Mouse (Mus musculus): ENCODE measurements around the gene Fos.

Gene Fos

DNA sequence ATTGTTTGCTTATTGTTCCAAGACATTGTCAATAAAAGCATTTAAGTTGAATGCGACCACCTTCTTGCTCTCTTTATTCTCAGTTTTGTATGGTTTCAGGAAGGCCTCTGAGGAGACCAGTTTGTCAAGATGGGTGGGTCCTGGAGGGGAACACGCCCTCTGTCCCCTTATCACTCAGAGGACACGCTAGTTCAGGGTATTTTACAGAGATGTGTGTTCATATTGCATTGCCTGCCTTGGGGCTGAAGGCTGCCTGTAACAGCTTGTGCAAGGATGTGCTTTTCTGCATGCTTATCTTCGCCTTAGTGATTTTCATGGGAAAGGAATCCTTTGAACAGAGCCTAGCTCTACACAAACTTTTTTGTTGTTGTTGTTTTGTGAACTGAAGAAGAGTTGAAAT lies 3.5 kb downstream of the Fos start:
- Histone ChIP-seq H3K4me3 (replicated peaks; ENCODE audit: low read length) (no peak overlapping the region), H3K4me1 (replicated peaks; ENCODE audit: low read depth, low read length) (peaks cover 54% of the 10 kb centered on the region), H3K27me3 (ENCODE audit: insufficient read depth, low read length) (peaks cover 51% of the 10 kb centered on the region), H3K9me3 (ENCODE audit: low read length) (no peaks in the 10 kb centered on the region), H3K36me3 (ENCODE audit: insufficient read depth, low read length) (peaks cover 12% of the 10 kb centered on the region)
- TF ChIP-seq POU5F1 (IDR thresholded peaks at IDR 0.05; ENCODE audit: borderline replicate concordance, low read length): no peak
- no peak for TF ChIP-seq NANOG (IDR thresholded peaks at IDR 0.05; ENCODE audit: borderline replicate concordance, low read length)
- TF ChIP-seq CTCF (conservative IDR thresholded peaks at IDR 0.05; ENCODE audit: low read length): no peak

DNA sequence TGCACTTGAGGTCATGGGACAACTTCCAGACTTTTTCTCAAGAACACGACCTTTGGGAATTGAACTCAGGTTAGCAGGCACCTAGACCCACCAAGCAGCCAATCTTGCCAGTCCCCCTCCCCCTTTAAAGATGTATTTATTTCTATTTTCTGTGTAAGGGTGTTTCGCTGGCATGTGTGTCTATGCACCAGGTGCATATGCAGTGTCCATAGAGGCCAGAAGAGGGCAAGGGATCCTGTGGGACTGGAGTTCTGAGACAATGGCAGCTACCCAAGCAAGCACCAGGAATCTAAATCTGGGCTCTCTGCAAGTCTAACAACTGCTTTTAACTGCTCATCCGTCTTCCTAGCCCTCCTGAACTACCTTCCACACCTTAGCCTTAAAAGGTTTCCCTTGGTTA lies 4.1 kb downstream of the Fos start:
- peaks cover 12% of the 10 kb centered on the region for H3K36me3 ChIP-seq (ENCODE audit: insufficient read depth, low read length)
- peaks cover 49% of the 10 kb centered on the region for H3K4me1 ChIP-seq (replicated peaks; ENCODE audit: low read depth, low read length)
- peaks cover 46% of the 10 kb centered on the region for H3K27me3 ChIP-seq (ENCODE audit: insufficient read depth, low read length)
- no peak overlapping the region for H3K4me3 ChIP-seq (replicated peaks; ENCODE audit: low read length)
- no peak for TF ChIP-seq POU5F1 (IDR thresholded peaks at IDR 0.05; ENCODE audit: borderline replicate concordance, low read length)
- no peak for TF ChIP-seq CTCF (conservative IDR thresholded peaks at IDR 0.05; ENCODE audit: low read length)
- TF ChIP-seq NANOG (IDR thresholded peaks at IDR 0.05; ENCODE audit: borderline replicate concordance, low read length): no peak
- H3K9me3 ChIP-seq (ENCODE audit: low read length): no peaks in the 10 kb centered on the region

DNA sequence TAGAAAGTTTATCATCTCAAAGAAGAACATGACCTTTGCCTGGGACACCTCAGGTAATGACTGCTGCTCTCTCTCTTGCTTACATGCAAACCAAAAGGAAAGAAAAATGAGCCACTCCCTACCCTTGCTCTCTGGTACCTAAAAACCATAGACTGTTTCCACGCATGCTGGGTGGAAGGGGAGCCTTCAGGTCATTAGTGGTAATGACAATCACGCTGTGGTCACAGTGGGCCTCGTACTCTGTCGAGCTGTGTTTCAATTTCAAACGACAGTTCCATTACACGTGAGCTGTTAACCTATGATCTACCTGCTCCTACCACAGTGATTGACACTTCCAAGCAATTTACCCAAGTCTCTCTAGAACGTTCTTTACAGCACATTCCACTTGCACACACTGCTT lies 5.0 kb downstream of the Fos start:
- TF ChIP-seq POU5F1 (IDR thresholded peaks at IDR 0.05; ENCODE audit: borderline replicate concordance, low read length) (no peak), CTCF (conservative IDR thresholded peaks at IDR 0.05; ENCODE audit: low read length) (no peak), NANOG (IDR thresholded peaks at IDR 0.05; ENCODE audit: borderline replicate concordance, low read length) (no peak)
- Histone ChIP-seq H3K36me3 (ENCODE audit: insufficient read depth, low read length) (peaks cover 12% of the 10 kb centered on the region), H3K27me3 (ENCODE audit: insufficient read depth, low read length) (peaks cover 41% of the 10 kb centered on the region), H3K9me3 (ENCODE audit: low read length) (no peaks in the 10 kb centered on the region), H3K4me3 (replicated peaks; ENCODE audit: low read length) (no peak overlapping the region), H3K4me1 (replicated peaks; ENCODE audit: low read depth, low read length) (peaks cover 45% of the 10 kb centered on the region)

DNA sequence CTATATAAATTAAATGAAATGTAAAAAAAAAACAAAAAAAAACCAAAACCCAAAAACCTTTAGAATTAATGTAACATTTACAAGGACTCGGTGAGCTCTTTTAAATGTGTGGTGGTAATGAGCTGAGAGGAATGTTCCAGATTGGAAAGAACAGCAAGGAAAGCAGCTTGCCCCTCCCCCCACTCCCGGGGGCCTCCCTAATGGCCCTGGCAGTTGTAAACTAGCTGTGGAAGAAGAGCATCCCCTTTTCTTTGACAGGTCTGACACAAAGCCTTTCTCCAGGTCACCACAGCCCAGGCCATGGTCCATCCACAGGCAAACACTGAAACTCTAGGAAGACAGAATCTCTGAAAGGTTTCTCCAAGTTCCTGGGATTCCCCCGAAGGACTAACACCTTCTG lies 5.5 kb downstream of the Fos start:
- Histone ChIP-seq H3K9me3 (ENCODE audit: low read length) (no peaks in the 10 kb centered on the region), H3K4me3 (replicated peaks; ENCODE audit: low read length) (no peak overlapping the region), H3K27me3 (ENCODE audit: insufficient read depth, low read length) (peaks cover 37% of the 10 kb centered on the region), H3K36me3 (ENCODE audit: insufficient read depth, low read length) (peaks cover 12% of the 10 kb centered on the region), H3K4me1 (replicated peaks; ENCODE audit: low read depth, low read length) (peaks cover 42% of the 10 kb centered on the region)
- TF ChIP-seq POU5F1 (IDR thresholded peaks at IDR 0.05; ENCODE audit: borderline replicate concordance, low read length) (no peak), CTCF (conservative IDR thresholded peaks at IDR 0.05; ENCODE audit: low read length) (no peak), NANOG (IDR thresholded peaks at IDR 0.05; ENCODE audit: borderline replicate concordance, low read length) (no peak)

DNA sequence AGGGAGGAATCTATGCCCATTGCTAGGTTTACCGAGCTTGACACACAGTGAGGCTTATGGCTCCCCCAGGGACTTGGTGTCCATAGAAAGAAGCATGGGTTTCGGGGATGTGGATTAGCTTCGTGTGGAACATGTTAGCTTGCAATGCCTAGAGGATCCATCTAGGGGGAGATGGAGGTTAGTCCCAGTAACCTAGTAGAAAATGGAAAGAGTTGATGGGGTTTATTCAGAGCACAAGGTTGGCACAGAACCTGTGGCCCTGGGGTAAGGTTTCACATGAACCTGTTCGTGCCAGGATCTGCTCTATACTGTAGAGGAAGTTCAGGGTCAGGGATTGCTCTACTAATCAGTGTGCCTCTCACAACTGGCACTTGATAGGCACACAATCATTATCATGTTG lies 9.5 kb downstream of the Fos start:
- Histone ChIP-seq H3K27me3 (ENCODE audit: insufficient read depth, low read length) (peaks cover 34% of the 10 kb centered on the region), H3K9me3 (ENCODE audit: low read length) (no peaks in the 10 kb centered on the region)
- no peak for TF ChIP-seq POU5F1 (IDR thresholded peaks at IDR 0.05; ENCODE audit: borderline replicate concordance, low read length)
- peak; percentile 43 for TF ChIP-seq CTCF (conservative IDR thresholded peaks at IDR 0.05; ENCODE audit: low read length)

DNA sequence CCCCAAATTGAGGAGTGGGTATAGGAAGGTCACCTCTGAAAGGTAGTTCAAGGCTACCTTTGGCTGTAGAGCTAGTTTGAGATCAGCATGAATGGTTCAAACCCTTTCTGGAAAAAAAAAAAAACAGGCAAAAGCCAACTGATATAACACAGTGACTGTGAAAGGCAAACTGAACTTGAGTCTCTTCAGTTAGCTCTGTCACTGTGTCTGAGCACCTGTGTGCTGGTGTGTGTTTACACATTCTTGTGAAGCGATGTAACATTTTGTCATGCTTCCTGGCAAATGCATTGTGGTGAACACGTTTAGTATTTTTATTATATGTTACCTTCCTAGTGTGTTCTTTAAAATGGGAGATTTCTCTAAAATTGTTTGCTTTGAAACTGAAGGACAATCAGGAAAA lies 11.0 kb downstream of the Fos start:
- H3K36me3 ChIP-seq (ENCODE audit: insufficient read depth, low read length): no peaks in the 10 kb centered on the region
- no peak overlapping the region for H3K4me3 ChIP-seq (replicated peaks; ENCODE audit: low read length)
- peaks cover 38% of the 10 kb centered on the region for H3K27me3 ChIP-seq (ENCODE audit: insufficient read depth, low read length)
- no peaks in the 10 kb centered on the region for H3K9me3 ChIP-seq (ENCODE audit: low read length)
- TF ChIP-seq CTCF (conservative IDR thresholded peaks at IDR 0.05; ENCODE audit: low read length) (no peak), POU5F1 (IDR thresholded peaks at IDR 0.05; ENCODE audit: borderline replicate concordance, low read length) (no peak), NANOG (IDR thresholded peaks at IDR 0.05; ENCODE audit: borderline replicate concordance, low read length) (no peak)
- peaks cover 27% of the 10 kb centered on the region for H3K4me1 ChIP-seq (replicated peaks; ENCODE audit: low read depth, low read length)

More for the DNA sequence above, 9.5 kb downstream of the Fos start:
- H3K4me1 ChIP-seq (replicated peaks; ENCODE audit: low read depth, low read length): peaks cover 41% of the 10 kb centered on the region
- H3K4me3 ChIP-seq (replicated peaks; ENCODE audit: low read length): no peak overlapping the region
- no peaks in the 10 kb centered on the region for H3K36me3 ChIP-seq (ENCODE audit: insufficient read depth, low read length)

DNA sequence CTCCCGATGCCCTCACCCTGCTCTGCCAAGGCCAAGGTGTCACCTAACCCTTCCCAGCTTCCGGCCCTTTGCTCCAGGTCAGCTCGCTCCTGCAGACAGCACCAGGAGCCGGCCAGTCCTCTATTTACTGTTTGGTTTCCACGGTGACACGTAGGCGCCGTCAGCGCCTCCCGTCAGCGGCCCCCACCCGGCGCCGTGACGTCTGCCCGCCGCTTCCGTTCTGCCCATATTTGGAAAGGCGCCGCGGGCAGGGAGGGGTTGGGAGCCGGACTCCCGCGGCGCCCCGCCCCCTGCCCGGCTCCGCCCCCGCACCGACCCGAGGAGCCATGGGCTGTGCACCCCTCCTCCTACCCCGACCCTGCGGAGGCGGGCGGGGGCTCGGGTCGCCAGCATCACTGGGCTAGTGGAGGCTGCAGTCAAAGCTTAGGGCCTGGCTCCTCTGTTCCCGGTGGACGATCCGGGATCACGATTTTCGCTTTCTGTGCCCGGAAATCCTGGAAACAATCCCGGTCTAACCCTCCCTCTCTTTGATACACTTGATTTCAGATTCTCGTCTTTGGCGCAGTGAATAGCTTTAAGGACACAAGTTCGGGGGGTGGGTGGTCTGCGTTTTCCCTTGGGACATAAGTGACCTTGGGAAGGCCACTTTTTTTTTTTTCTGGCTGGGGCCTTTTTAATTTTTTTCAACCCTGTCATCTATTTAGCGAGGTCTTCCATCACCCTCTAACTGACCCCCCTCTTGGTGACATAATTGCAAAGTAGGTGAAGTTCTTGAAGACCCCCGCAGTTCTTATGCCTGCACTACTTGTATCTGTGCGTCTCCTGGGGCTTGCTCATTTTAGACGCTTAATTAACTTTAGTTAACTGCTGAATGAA lies 12.4 kb downstream of the Fos start:
- Histone ChIP-seq H3K4me3 (replicated peaks; ENCODE audit: low read length) (peak overlapping the region; percentile 76), H3K4me1 (replicated peaks; ENCODE audit: low read depth, low read length) (peaks cover 32% of the 10 kb centered on the region), H3K36me3 (ENCODE audit: insufficient read depth, low read length) (no peaks in the 10 kb centered on the region), H3K9me3 (ENCODE audit: low read length) (no peaks in the 10 kb centered on the region), H3K27me3 (ENCODE audit: insufficient read depth, low read length) (peaks cover 38% of the 10 kb centered on the region)
- TF ChIP-seq NANOG (IDR thresholded peaks at IDR 0.05; ENCODE audit: borderline replicate concordance, low read length) (no peak), CTCF (conservative IDR thresholded peaks at IDR 0.05; ENCODE audit: low read length) (no peak), POU5F1 (IDR thresholded peaks at IDR 0.05; ENCODE audit: borderline replicate concordance, low read length) (no peak)

DNA sequence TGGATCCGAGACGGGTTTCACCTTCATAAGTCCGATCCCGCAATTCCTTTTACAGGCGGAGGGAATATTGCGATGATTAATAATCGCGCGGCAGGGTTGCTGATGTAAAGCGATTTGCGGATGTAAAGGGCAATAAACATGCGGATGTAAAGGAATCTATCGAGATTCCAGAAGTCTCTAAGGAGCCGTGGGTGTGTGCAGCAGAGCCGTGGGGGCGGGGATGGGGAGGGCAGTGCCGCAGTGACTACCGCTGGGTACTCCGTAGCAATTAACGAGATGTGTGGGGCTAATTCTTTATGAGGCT lies 13.0 kb downstream of the Fos start:
- Histone ChIP-seq H3K9me3 (ENCODE audit: low read length) (no peaks in the 10 kb centered on the region), H3K36me3 (ENCODE audit: insufficient read depth, low read length) (no peaks in the 10 kb centered on the region), H3K4me1 (replicated peaks; ENCODE audit: low read depth, low read length) (peaks cover 32% of the 10 kb centered on the region), H3K4me3 (replicated peaks; ENCODE audit: low read length) (peak overlapping the region; percentile 76), H3K27me3 (ENCODE audit: insufficient read depth, low read length) (peaks cover 38% of the 10 kb centered on the region)
- TF ChIP-seq CTCF (conservative IDR thresholded peaks at IDR 0.05; ENCODE audit: low read length) (no peak), POU5F1 (IDR thresholded peaks at IDR 0.05; ENCODE audit: borderline replicate concordance, low read length) (no peak), NANOG (IDR thresholded peaks at IDR 0.05; ENCODE audit: borderline replicate concordance, low read length) (no peak)
